Mouse (Mus musculus) gastrocnemius, adult 18-20 months (tissue): ENCODE measurements around the gene D17H6S53E. TPM values are rescaled to one million over a fixed set of nuclear protein-coding genes. Genes with fewer than 3 reads are reported as not detected.

Experiments
- DNase-seq: peaks from one replicate; pipeline ENCODE4 v3.0.0; 2021; ENCODE audit warnings: low spot score
- long read RNA-seq, 2 experiments: library from polyadenylated mRNA; stranded (forward); transcript quantifications; one replicate each; pipeline ENCODE4 v2.0.0; 2021
- total RNA-seq, 2 experiments: library from RNA; stranded (reverse); gene quantifications; 2 replicates each; pipeline ENCODE4 v1.2.3; 2021

D17H6S53E gene
- total RNA-seq = 10 to 100 TPM; 12.6 to 16.6 TPM
- long read RNA-seq, experiment 1, partial matches to known transcripts = 0 of 1 reads
- long read RNA-seq, experiment 1, other reads (novel, unspliced or antisense) = 0 of 1 reads
- long read RNA-seq, experiment 2 = 0 reads

DNA sequence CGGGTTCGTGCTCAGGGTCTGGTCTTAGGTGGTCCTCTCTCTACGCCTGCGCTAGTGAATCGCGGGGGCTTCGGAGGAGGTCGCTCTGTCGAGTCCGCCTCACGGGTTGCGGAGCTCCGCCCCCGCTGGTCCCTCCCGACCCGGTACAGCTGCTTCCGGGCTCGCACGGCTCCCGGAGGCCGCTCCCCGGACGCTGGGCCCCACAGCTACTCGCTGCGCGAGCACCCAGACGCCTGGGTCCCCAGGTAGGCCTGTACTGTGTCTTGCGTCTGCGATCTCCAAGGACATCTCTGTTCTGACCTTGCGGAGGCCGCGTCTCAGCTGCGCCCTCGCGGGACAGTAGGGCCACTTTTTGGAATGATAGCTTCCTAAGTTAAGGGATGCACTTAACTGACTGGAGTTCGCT, at the start of gene D17H6S53E:
Gene D17H6S53E (plus strand): TSS at position 168 of the 406 bp plus-strand sequence.
- peak; percentile 67 for DNase-seq

DNA sequence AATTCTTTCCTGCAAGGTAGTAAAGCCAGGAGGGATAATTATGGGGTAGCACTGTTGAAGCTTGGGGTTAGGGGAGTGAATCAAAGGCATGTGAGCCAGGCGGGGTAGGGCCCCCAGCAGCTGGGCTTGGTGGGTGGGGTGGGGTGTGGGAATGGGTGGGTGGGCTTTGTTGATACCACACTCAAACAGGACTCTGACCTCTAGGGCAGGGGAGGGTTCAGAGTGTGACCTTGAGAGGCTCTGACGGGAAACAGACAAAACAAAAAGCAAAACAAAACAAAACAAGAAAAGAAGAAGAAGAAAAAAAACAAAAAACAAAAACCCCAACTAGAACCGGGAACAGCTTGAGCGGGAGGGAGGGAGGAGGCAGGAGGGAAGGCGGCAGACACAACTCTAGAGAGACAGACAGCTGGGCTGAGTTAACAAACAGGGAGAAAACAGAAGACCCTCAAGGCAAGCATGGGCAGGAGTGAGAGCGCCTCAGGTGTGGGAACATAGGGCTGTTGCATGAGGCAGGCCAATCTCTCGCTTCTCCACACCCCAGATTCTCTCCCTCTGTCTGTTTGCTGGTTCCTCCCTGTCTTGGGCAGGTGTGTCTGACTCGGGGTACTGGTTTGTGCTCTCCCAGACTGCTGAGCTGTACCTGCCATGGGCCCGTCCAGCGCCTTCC, 49.5 kb upstream of the D17H6S53E start, which contains the start of gene Ly6g6e:
Gene Ly6g6e (plus strand): TSS at position 396 of the 670 bp plus-strand sequence.
- DNase-seq = no peak

DNA sequence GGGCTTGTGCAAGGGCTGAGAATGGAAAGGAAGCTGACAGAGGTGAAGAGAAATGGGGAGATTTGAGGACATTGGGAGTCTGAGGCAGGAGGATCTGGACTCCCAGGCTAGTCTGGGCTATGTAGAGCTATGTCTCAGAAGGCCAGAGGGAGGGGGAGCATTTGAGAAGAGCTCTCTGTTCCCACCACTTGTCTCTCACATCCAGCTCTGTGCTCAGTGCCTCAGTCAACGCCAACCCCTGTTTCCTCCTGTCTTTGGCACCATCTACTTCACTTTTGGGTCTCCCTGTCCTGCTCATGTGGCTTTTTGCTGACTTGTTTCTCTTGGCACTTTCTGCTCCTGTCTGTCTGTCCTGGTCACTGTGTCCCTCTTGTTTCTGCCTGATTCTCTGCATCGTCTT, 48.9 kb upstream of the D17H6S53E start:
- DNase-seq = no peak

DNA sequence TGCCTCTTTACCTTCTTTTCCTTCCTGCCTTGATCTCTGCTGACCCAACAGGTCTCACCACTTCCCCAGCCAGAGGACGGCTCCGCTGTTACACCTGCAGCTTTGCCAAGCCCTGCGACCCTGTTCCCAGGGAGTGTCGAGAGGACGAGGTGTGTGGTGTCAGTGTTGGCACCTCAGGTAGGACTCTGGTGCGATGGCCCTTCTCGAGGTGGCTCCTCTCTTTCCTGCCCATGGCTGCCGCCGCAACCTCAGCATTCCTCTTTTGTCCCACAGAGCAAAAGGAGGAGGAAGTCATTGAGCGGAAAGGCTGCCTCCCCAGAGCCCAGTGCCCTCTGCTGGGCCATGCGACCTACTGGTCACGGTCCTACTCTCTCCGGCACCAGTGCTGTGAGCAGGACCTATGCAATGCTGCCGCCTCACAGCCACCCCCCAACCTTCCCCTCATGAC, 48.4 kb upstream of the D17H6S53E start, which contains the start of gene Ly6g6d:
Gene Ly6g6d (minus strand): TSS at position 280 of the 448 bp plus-strand sequence.
- peak; percentile 46 for DNase-seq

DNA sequence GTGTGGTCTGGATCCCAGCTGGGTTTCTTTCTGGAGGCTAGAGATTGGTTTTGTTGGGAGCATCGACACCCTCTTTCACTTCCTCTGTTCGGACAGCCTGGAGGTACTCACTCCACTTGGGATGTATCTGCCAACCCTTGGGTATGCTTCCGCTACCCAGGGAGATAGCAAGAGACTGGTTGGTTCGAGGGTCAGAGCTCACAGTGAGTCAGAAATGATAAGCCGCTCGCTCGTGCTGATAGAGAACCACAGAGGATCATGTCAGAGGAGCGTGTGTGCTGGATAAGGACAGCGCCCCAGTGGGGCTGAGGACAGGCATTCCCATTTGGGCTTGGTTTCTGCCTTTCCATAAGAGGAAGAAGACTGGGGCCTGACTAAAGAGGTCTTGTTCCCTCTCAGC, 46.4 kb upstream of the D17H6S53E start:
- DNase-seq = no peak

DNA sequence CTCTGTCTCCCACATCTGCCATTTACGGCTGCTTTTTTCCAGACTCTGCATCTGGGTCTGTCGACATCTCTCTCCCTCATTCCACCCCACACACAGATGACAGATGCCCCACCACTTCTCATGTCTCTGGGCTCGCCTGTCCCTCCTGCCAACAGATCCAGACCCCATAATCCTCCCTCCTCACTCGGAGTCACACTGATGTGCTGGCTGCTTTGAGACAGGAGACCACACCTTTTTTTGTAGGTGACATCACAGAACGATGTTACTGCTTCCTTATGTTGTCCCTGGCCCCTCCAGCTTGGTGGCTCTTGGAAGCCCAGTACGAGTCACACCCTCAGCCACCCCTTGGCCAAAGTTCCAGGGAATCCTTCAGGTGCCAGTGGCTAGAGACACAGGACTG, 45.9 kb upstream of the D17H6S53E start:
- no peak for DNase-seq

DNA sequence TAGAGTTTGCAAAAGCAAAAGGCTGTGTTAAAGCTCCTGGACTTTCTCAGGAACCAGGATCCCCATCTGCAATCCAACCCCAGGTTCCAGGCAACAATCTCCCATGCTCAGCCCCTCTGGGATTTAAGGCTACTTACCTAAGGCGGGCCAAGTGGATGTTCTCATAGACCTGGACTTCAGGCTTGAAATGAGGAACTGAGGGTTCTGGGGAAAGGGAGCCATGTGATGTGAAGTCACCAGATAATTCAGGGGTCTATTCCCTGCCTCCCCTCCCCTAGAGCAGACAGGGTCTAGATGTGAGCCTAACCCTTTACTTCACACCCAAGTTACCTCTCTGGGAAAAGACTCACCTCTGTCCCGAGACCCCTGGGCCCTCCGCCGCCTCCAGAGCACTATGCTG, 45.5 kb upstream of the D17H6S53E start:
- no peak for DNase-seq

DNA sequence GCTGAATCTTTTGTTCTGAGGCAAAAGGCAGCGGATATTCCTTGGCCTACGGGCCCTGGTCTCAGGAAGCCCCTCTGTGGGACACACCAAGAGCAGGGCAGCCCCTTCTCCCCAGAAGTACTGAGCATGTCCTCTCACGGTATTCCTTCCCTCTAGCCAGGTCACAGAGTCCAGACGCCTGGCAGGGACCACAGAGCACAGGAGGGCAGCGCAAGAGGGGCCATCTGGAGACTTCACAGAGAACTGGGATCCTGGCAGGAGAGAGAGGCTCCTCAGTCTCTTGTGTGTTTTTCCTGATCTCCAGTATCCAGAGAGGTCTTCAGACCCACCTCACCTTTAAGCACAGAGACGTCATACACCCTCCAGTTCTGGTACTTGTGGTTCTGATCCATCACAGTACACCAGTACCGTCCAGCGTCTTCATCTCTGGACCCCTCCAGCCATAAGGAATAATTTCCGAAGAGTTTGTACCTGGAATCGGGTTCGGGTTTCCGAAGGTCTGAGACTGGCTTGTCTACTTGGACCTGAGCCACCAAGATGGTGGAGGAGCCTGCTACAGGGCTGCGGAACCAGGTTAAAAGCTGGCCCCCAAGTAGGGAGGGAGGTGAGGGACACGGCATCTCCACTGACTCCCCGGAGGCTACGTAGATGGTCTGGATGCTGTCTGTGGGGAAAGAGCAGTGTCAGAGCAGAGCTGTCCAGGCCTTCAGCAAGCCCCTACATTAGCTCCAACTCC, 43.2 kb upstream of the D17H6S53E start:
- DNase-seq = no peak

DNA sequence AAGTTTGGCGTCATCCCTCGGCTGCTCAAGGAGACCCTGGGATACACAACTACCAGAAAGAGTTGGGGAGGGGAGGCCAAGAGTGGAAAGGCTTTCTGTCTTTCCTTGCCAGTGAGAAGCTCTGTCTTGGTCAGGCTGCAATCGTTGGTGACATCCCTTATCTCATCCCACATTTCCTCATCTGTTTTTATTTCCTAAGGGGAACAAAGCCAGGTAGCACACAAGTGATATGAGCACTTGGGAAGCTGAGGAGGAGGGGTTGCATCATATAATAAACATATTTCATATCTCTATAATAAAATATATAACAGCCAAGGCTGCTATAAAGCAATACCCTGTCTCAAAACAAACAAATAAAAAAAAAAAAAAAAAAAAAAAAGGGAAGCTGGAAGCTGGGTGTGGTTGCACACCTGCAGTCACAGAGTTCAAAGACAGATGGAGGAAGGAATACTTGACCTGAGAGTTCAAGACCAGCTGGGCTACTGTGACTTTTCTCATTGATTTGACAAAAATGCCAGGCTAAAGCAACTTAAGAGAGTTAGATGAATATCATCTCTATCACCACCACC, 42.2 kb upstream of the D17H6S53E start:
- DNase-seq = no peak

DNA sequence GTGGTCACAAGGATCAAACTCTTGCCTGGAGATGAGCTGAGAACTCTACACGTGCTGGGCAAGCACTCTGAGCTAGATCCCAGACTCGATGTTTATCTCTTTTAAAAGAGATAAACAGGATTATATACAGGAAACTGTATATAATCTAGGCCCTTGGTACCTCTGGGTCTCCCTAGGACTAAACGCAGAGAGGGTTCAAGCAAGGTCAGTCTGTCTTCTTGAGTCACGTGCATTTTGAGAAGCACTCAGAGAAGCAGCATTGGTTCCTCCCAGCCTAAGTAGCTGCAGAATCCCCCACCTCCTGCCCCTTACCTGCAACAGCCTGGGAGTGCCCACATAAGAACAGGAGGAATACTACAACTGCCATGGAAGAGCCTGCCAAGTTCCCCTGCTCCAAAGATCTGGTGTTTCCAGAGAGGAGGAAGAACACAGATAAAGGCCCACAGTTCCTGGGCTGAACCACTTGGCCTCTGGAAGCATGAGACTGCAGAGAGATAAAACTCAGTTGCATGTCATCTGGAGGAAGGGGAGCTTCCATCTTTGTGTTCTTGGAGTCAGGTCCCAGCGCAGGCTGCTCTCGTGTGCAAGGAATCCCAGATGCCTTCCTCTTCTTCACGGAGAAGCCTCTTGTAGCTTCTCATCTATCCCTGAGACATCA, 40.8 kb upstream of the D17H6S53E start, which contains the start of gene Ly6g6f:
Gene Ly6g6f (minus strand): TSS at position 403 of the 658 bp plus-strand sequence.
- no peak for DNase-seq

DNA sequence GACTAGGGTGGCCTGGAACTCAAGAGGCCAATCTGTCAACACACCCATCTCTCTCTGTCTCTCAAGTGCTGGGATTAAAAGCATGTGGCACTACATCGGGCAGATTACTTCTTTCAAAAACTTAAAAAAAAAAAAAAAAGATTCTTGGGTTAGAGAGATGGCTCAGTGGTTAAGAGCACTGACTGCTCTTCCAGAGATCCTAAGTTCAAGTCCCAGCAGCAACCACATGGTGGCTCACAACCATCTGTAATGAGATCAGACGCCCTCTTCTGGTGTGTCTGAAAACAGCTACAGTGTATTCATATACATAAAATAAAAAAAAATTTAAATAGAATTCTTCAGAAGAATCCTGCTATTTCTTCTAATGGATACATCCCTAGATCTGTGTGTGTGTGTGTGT, 38.0 kb upstream of the D17H6S53E start:
- DNase-seq = no peak

DNA sequence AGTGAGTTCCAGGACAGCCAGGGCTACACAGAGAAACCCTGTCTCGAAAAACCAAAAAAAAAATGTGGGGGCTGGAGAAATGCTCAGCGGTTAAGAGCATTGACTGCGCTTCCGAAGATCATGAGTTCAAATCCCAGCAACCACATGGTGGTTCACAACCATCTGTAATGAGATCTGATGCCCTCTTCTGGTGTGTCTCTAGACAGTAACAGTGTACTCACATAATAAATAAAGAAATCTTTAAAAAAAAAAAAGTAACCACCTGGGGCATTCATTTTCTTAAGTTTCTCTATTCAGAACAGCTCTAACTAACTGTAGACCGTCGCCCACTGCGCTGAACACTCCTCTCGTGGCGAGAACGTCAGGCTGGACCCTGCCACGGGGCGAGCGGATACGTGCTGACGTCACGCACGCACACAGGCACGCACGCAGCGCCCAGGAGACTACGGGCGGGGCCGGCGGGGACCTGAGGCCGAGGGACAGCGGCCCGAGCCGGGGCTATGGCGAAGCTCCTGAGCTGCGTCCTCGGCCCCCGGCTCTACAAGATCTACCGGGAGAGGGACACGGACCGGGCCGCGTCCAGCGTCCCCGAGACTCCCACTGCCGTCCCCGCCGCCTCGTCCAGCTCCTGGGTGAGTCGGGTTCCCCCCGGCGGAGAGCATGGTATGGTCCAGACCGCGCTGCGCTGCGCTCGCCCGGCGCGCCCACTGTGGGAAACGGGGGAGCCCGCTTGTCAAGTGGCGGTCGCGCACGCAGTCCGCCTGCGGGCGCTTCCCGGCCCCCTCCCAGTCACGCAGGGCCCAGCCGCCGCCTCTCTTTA, 37.1 kb upstream of the D17H6S53E start, which contains the start of gene Abhd16a:
Gene Abhd16a (plus strand): TSS at position 439 of the 820 bp plus-strand sequence.
- peak; percentile 94 for DNase-seq

DNA sequence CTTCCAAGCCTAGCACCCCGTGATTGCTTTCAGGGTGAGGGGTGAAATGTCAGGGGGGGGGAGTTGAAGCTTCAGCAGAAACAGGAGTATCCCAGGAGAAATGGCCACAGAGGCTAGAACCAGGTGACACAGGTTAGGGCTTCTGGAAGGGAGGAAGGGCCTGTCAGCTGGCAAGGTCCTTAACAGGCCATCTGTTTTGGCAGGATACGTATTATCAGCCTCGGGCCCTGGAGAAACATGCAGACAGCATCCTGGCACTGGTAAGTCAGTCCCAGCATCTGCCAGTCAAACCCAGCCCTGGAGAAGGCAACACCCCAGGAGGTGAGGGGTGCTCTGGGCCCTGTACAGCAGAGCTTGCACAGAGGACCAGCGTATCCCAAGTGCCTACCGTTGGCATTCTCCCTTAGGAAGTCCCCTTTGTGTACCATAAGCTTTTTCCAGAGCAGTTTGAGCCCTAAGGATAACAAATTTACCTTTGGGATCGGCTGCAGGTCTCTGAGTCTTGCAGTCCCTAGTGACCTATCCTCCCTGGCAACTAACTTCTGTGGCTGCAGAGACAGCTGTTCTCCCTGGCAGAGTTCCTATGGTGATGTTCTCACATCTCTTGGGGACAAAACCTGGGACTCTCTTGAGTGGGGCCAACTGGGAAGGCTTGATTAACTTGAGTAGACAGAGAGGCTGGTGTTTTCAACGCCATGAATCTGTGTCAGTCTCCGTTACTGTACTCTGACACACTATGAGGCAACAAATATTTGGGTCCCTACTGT, 35.8 kb upstream of the D17H6S53E start:
- DNase-seq = peak; percentile 69

DNA sequence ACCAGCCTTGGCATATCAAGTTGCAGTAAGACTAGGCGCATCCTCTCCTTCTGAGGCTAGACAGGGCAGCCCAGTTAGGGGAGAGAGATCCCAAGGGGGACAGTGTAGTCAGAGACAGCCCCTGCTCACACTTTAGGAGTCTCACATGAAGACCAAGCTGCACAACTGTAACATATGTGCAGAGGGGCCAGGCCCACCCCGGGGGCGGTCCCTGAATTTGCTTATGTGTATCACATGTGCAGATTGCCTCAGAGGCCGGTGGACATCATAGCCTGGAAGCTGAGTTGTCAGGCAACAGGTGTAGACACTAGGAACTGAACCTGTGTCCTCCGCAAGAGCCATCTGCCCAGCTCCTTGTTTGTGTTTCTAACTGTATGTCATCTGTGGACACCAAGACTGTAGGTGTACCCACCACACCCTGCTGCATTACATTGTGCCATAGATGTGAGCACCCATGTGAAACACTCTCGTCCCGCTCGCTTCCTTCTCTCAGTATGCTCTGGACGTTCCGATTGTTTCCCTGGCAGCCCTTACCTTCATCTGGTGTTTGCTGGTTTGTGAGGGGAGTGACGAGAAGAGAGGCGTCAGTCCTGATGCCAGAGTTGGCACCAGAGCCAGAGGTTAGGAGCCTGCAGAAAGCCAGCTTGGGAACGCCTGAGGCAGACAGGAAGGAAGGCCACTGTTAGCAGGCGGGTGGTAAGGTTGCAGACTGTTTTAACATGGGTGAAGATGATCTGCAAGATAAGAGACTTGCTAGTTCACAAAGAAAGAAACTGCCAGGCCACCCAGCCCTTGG, 33.6 kb upstream of the D17H6S53E start:
- DNase-seq = no peak

DNA sequence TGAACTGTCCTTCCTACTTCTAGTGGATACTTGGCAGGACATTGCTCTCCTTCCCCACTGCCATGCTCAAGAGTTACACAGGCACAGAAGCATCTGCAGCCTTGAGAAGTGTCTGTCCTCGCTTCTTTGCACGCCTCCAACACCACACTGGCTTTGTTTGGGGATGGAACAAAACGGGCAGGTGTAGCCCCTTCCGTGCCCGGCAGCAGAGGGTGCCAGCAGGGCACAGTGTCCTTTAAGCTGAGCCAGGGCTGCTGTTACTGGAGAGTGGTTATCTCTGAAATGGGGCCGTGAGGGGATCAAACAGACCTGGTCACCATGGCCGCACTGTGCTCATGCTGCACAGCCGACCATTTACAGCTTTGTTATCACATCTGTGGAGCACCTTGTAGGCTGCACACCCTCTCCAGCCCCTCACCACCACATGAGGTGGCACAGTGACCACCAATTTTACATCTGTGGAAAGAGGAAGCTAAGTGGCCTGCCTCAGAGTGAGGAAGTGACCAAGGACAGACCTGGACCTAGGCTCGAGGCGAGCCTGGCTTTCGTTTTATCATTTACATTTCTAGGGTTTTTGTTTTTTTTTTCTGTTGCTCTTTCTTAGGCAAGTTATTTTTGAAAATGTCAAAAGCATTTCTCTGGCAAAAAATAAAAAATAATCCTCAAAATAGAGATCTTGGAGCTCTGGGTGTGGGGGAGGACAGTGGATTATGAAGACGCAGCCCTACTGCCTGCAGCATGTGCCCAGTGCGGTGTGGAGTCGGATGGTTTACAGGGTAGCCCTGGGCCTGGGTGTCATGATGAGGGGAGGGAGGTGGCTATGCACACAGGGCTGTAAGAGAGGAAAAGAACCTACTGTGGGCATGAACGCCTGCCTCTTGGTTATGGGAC, 31.5 kb upstream of the D17H6S53E start:
- no peak for DNase-seq

DNA sequence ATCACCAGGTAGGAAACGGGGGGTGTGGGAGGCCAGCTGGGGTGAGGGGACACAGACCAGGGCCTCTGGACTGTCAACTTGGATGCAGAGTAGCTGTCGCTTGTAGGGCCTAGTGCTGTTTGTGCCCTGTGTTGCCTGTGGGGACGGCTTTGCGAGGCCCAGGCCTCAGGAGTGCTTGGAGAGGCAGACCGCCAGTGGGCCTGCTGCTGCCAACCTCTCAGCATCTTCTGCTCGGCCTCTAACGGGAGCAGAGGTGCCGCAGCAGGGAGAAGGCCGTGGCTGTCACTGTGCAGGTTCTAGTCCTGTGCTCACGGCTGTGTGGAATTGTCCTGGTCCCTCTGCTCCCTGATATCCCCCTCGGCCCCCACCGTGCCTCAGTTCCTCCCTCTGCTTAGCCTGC, 29.6 kb upstream of the D17H6S53E start:
- no peak for DNase-seq

DNA sequence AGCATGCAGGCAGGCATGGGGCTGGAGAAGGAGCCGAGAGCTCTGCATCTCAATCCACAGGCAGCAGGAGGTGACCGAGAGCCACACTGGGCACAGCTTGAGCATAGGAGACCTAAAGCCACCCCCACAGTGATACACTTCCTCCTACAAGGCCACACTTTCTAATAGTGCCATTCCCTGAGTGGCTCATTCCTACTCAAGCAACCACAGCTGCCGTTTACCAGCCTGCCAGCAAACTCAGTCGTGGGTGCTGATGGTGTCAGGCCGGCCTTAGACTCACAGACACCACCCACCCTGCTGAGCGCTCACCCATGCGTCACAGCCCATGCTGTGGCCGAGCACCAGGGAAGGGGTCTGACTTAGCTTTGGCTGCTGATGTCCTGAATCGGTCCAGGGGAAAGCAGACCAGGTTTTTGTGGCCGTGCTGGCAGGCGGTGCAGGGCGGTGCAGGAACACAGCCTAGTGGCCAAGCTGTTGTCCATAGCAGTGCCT, 29.0 kb upstream of the D17H6S53E start:
- no peak for DNase-seq
